Mouse (Mus musculus) MEL (cell line): ENCODE measurements around the gene Plxna3. TPM values are rescaled to one million over a fixed set of nuclear protein-coding genes. Genes with fewer than 3 reads are reported as not detected.

Experiments
- DNase-seq: peaks from one replicate; pipeline ENCODE4 v3.0.0; 2011; ENCODE audit warnings: low read depth, low spot score
- H3K27ac ChIP-seq: 2 replicates; pipeline ENCODE4 v1.5.1; 2012; ENCODE audit warnings: low read depth, mild to moderate bottlenecking, control low read depth, low read length, moderate library complexity; ENCODE audit not compliant: control insufficient read depth
- H3K27me3 ChIP-seq, 2 experiments: fragments of 150-350 bp in 1 of 2; sonication (generic) in 1 of 2; 2 replicates each; pipeline ENCODE4 v1.6.1; 2012; ENCODE audit warnings: low read length in 2 of 2, mild to moderate bottlenecking in 2 of 2, improper control_type of control experiment in 1 of 2, moderate library complexity in 1 of 2; ENCODE audit not compliant: insufficient read depth in 2 of 2, control insufficient read depth in 1 of 2
- H3K36me3 ChIP-seq, 2 experiments: 2 replicates each; pipeline ENCODE4 v1.6.1; 2012 to 2014; ENCODE audit warnings: low read length in 2 of 2, improper control_type of control experiment in 1 of 2, inconsistent platforms in 1 of 2, mild to moderate bottlenecking in 1 of 2; ENCODE audit not compliant: insufficient read depth in 2 of 2, control insufficient read depth in 1 of 2
- H3K4me1 ChIP-seq, 2 experiments: fragments of 150-350 bp in 1 of 2; sonication (generic) in 1 of 2; 2 replicates each; pipeline ENCODE4 v1.6.1; 2012; ENCODE audit warnings: low read length in 2 of 2, improper control_type of control experiment in 1 of 2, mild to moderate bottlenecking in 1 of 2; ENCODE audit not compliant: insufficient read depth in 2 of 2, control insufficient read depth in 1 of 2
- H3K4me3 ChIP-seq, 2 experiments: fragments of 150-350 bp in 1 of 2; sonication (generic) in 1 of 2; 2 replicates each; pipeline ENCODE4 v1.5.1; 2012; ENCODE audit warnings: low read depth in 2 of 2, low read length in 2 of 2, mild to moderate bottlenecking in 2 of 2, moderate library complexity in 2 of 2, control low read depth in 1 of 2, improper control_type of control experiment in 1 of 2; ENCODE audit not compliant: control insufficient read depth in 1 of 2, insufficient read depth in 1 of 2
- H3K79me2 ChIP-seq: 2 replicates; pipeline ENCODE4 v1.6.1; 2012; ENCODE audit warnings: mild to moderate bottlenecking, low read length, moderate library complexity; ENCODE audit not compliant: control insufficient read depth, poor library complexity, insufficient read depth
- H3K9ac ChIP-seq: 2 replicates; pipeline ENCODE4 v1.6.1; 2012; ENCODE audit warnings: low read depth, mild to moderate bottlenecking, control low read depth, low read length, moderate library complexity; ENCODE audit not compliant: control insufficient read depth, poor library complexity, severe bottlenecking
- H3K9me3 ChIP-seq: fragments of 150-350 bp; sonication (generic); replicated peaks from 2 replicates; pipeline ENCODE4 v1.6.1; 2012; ENCODE audit warnings: mild to moderate bottlenecking, low read length, improper control_type of control experiment, moderate library complexity; ENCODE audit not compliant: insufficient read depth
- CHD2 ChIP-seq: IDR thresholded peaks from 2 replicates; pipeline ENCODE4 v1.6.1; 2011; ENCODE audit warnings: low read length, improper control_type of control experiment
- CTCF ChIP-seq, 3 experiments: IDR thresholded peaks in 2 of 3; conservative IDR thresholded peaks in 1 of 3; 2 replicates each; pipeline ENCODE4 v1.5.1; 2011 to 2012; ENCODE audit warnings: low read length in 3 of 3, low read depth in 2 of 3, mild to moderate bottlenecking in 2 of 3, improper control_type of control experiment in 1 of 3, inconsistent platforms in 1 of 3, mixed read lengths in 1 of 3, moderate library complexity in 1 of 3; ENCODE audit not compliant: control insufficient read depth in 1 of 3, insufficient read depth in 1 of 3, poor library complexity in 1 of 3, severe bottlenecking in 1 of 3
- E2F4 ChIP-seq: IDR thresholded peaks from 2 replicates; pipeline ENCODE4 v1.6.1; 2011; ENCODE audit warnings: low read depth, low read length, improper control_type of control experiment, borderline replicate concordance
- GABPA ChIP-seq: IDR thresholded peaks from 2 replicates; pipeline ENCODE4 v1.6.1; 2012; ENCODE audit warnings: low read depth, mild to moderate bottlenecking, inconsistent platforms, low read length, improper control_type of control experiment, moderate library complexity
- HCFC1 ChIP-seq: IDR thresholded peaks from 2 replicates; pipeline ENCODE4 v1.6.1; 2012; ENCODE audit warnings: low read depth, mild to moderate bottlenecking, inconsistent platforms, low read length, improper control_type of control experiment, moderate library complexity
- JUND ChIP-seq: IDR thresholded peaks from 2 replicates; pipeline ENCODE4 v1.6.1; 2011; ENCODE audit warnings: low read depth, mild to moderate bottlenecking, improper control_type of control experiment, low read length
- KAT2A ChIP-seq: conservative IDR thresholded peaks from 2 replicates; pipeline ENCODE4 v1.6.1; 2012; ENCODE audit warnings: low read depth, low read length, improper control_type of control experiment, inconsistent platforms
- MAX ChIP-seq: IDR thresholded peaks from 2 replicates; pipeline ENCODE4 v1.6.1; 2011; ENCODE audit warnings: low read length, improper control_type of control experiment
- MEF2A ChIP-seq: IDR thresholded peaks from 2 replicates; pipeline ENCODE4 v1.6.1; 2014; ENCODE audit warnings: low read depth, mild to moderate bottlenecking, inconsistent platforms, low read length, improper control_type of control experiment; ENCODE audit not compliant: poor library complexity, insufficient replicate concordance, severe bottlenecking; ENCODE audit errors: extremely low read depth
- MYB ChIP-seq: IDR thresholded peaks from 2 replicates; pipeline ENCODE4 v1.6.1; 2011; ENCODE audit warnings: mild to moderate bottlenecking, low read depth, low read length, improper control_type of control experiment
- MYC ChIP-seq: IDR thresholded peaks from 2 replicates; pipeline ENCODE4 v1.6.1; 2011; ENCODE audit warnings: low read depth, mild to moderate bottlenecking, low read length, improper control_type of control experiment, moderate library complexity
- NELFE ChIP-seq: IDR thresholded peaks from 2 replicates; pipeline ENCODE4 v1.6.1; 2011; ENCODE audit warnings: low read depth, low read length, improper control_type of control experiment
- NRF1 ChIP-seq: IDR thresholded peaks from 2 replicates; pipeline ENCODE4 v1.6.1; 2014; ENCODE audit warnings: low read depth, mild to moderate bottlenecking, inconsistent platforms, low read length, improper control_type of control experiment, moderate library complexity; ENCODE audit not compliant: poor library complexity, insufficient read depth, severe bottlenecking
- POLR2AphosphoS2 ChIP-seq: IDR thresholded peaks from 2 replicates; pipeline ENCODE4 v1.6.1; 2011; ENCODE audit warnings: low read length, improper control_type of control experiment
- SIN3A ChIP-seq: IDR thresholded peaks from 2 replicates; pipeline ENCODE4 v1.6.1; 2012; ENCODE audit warnings: low read length, improper control_type of control experiment, inconsistent platforms
- SMC3 ChIP-seq: IDR thresholded peaks from 2 replicates; pipeline ENCODE4 v1.6.1; 2011; ENCODE audit warnings: low read depth, low read length, improper control_type of control experiment
- TCF12 ChIP-seq: IDR thresholded peaks from 2 replicates; pipeline ENCODE4 v1.6.1; 2014; ENCODE audit warnings: low read depth, mild to moderate bottlenecking, inconsistent platforms, low read length, improper control_type of control experiment, moderate library complexity
- USF1 ChIP-seq: IDR thresholded peaks from 2 replicates; pipeline ENCODE4 v1.6.1; 2014; ENCODE audit warnings: low read depth, mild to moderate bottlenecking, inconsistent platforms, low read length, improper control_type of control experiment, moderate library complexity
- ZC3H11A ChIP-seq: IDR thresholded peaks from 2 replicates; pipeline ENCODE4 v1.6.1; 2012; ENCODE audit warnings: low read depth, mild to moderate bottlenecking, inconsistent platforms, low read length, improper control_type of control experiment
- ZKSCAN1 ChIP-seq: IDR thresholded peaks from 2 replicates; pipeline ENCODE4 v1.6.1; 2012; ENCODE audit warnings: low read depth, mild to moderate bottlenecking, inconsistent platforms, low read length, improper control_type of control experiment, moderate library complexity
- ZMIZ1 ChIP-seq: IDR thresholded peaks from 2 replicates; pipeline ENCODE4 v1.6.1; 2012; ENCODE audit warnings: low read depth, mild to moderate bottlenecking, inconsistent platforms, low read length, improper control_type of control experiment, moderate library complexity
- polyA plus RNA-seq, 2 experiments: library from polyadenylated mRNA; stranded (reverse) in 1 of 2; unstranded in 1 of 2; fragments of >175 nt in 1 of 2; fragments of >200 nt in 1 of 2; gene quantifications; 2 replicates each; pipeline versions ENCODE4 v1.2.1 to v1.2.4; 2012; ENCODE audit warnings: low replicate concordance in 2 of 2, low read depth in 1 of 2; ENCODE audit not compliant: insufficient read length in 2 of 2, insufficient read depth in 1 of 2, missing spikeins in 1 of 2
- total RNA-seq: library from RNA; depleted of rRNA; stranded (reverse); fragments of 300-350 nt; gene quantifications from 2 replicates; pipeline ENCODE4 v1.2.3, GENCODE M21; 2012

Plxna3 gene
- total and polyA plus RNA-seq, 3 experiments: 8.3 to 13.7 TPM; not detected in 1

- TF ChIP-seq MAX: peak; percentile 92
- peak; percentile 44 for TF ChIP-seq NELFE
- no peak for TF ChIP-seq TCF12
These were observed 16.1 kb upstream of the Plxna3 start, which contains the start of gene Fam50a (continued) for GRCm38 (mm10) chrX:74312540-74313464.

GRCm38 (mm10) chrX:74329215-74329671 lies 377 bp downstream of the Plxna3 start:
- H3K4me3 ChIP-seq: peak overlapping the region; percentile 61 to 70
- H3K9me3 ChIP-seq: no peaks in the 10 kb centered on the region
- TF ChIP-seq POLR2AphosphoS2 (no peak), E2F4 (no peak), ZC3H11A (no peak), MEF2A (no peak), CHD2 (no peak), GABPA (no peak), NRF1 (no peak), USF1 (no peak), KAT2A (no peak), ZKSCAN1 (no peak), MYC (no peak)
- peaks cover 5 to 13% of the 10 kb centered on the region in 2 experiments; a peak in 3 of 4 replicates for H3K4me1 ChIP-seq
- H3K27ac ChIP-seq: peak overlapping the region; percentile 49
- peak overlapping the region; percentile 77 for H3K9ac ChIP-seq
- H3K79me2 ChIP-seq: peaks cover 7% of the 10 kb centered on the region
- no peaks in the 10 kb centered on the region for H3K27me3 ChIP-seq
- DNase-seq: peak; percentile 24
- H3K36me3 ChIP-seq: peaks cover 0 to 12% of the 10 kb centered on the region in 2 experiments; a peak in 2 of 4 replicates

- no peaks in the 10 kb centered on the region for H3K27me3 ChIP-seq
- DNase-seq: peak; percentile 59
- TF ChIP-seq JUND (no peak), ZKSCAN1 (no peak), ZMIZ1 (no peak), CTCF (IDR thresholded peaks at IDR 0.05 in 2 of 3, conservative IDR thresholded peaks at IDR 0.05 in 1 of 3; ENCODE audit: control insufficient read depth in 1 of 3, insufficient read depth in 1 of 3, low read depth in 2 of 3, low read length in 3 of 3, poor library complexity in 1 of 3, severe bottlenecking in 1 of 3) (no peak), MAX (no peak), KAT2A (no peak), MYB (no peak), SMC3 (no peak), SIN3A (no peak), HCFC1 (no peak)
- H3K27ac ChIP-seq: peak overlapping the region; percentile 58
- peaks cover 5 to 13% of the 10 kb centered on the region in 2 experiments; a peak in 3 of 4 replicates for H3K4me1 ChIP-seq
- H3K79me2 ChIP-seq: peaks cover 7% of the 10 kb centered on the region
- H3K9me3 ChIP-seq: no peaks in the 10 kb centered on the region
- peak overlapping the region; percentile 61 to 70; a peak in 3 of 4 replicates for H3K4me3 ChIP-seq
- H3K36me3 ChIP-seq: peaks cover 0 to 12% of the 10 kb centered on the region in 2 experiments; a peak in 2 of 4 replicates
- peak overlapping the region; percentile 77 for H3K9ac ChIP-seq
These were observed 1.5 kb downstream of the Plxna3 start for GRCm38 (mm10) chrX:74330166-74330930.
